ENCODE assay signal across 30 mouse cellular contexts in genomic region chr7:135567582-135567981, GRCm38 (mm10). TPM values are rescaled to one million over a fixed set of nuclear protein-coding genes. Genes with fewer than 3 reads are reported as not detected.
DNase-seq lines count a peak whose midpoint lies in the region; ATAC-seq and TF ChIP-seq lines count a peak whose summit lies in the region.
"Had no signal": no experiment of that assay in that cellular context is flagged by ENCODE, and none has a peak within 500 bp of the region (broad histone marks: within the 10 kb centered on the region; RNA-seq: fewer than 3 reads in every experiment).

No protein-coding gene starts in this region.

- 0 out of 2 replicates have a peak, but pooled peaks cover 3% of the 10 kb centered on the region for H3K4me1 ChIP-seq in midbrain, embryonic 10.5 days
- H3K4me1 ChIP-seq: forebrain, embryonic 15.5 days had no signal

- 97% methylated on average over 1 of the region's 1 CpGs for whole genome bisulfite sequencing in midbrain, embryonic 10.5 days

- peak; percentile 45 for DNase-seq in adrenal gland, adult 2 months
- DNase-seq in adrenal gland, postnatal 25 days, result no peak
- no peak for DNase-seq in urinary bladder, adult 2 months (ENCODE audit: low spot score)
- no peak for DNase-seq in thymus, postnatal 0 days (ENCODE audit: low spot score)
- DNase-seq in midbrain, embryonic 10.5 days (ENCODE audit: low spot score), result no peak
- DNase-seq: adrenal gland, adult 8-10 months; cerebellum, adult 11 months; cerebellum, adult 8-10 months; cerebellum, postnatal 14 days; embryo, embryonic 11 days; gastrocnemius, postnatal 14 days; heart, adult 2 months had no signal

- no peaks in the 10 kb centered on the region for H3K79me2 ChIP-seq in C2C12 (ENCODE audit: control insufficient read depth, insufficient read depth)

- TF ChIP-seq CTCF in C2C12 (IDR thresholded peaks at IDR 0.05; ENCODE audit: control insufficient read depth, insufficient read depth, insufficient read length), result no peak

- no peaks in the 10 kb centered on the region for H3K27me3 ChIP-seq in C2C12 (ENCODE audit: control insufficient read depth, insufficient read depth, insufficient read length)
- H3K27me3 ChIP-seq in midbrain, embryonic 10.5 days (ENCODE audit: low read depth, poor library complexity, severe bottlenecking), result no peaks in the 10 kb centered on the region
- H3K27me3 ChIP-seq: embryonic facial prominence, embryonic 15.5 days; forebrain, embryonic 15.5 days had no signal

- H3K9me3 ChIP-seq in midbrain, embryonic 10.5 days (replicated peaks), result 0 out of 2 replicates have a peak, but pooled peaks cover 2% of the 10 kb centered on the region
- H3K9me3 ChIP-seq: embryonic facial prominence, embryonic 15.5 days; forebrain, embryonic 15.5 days had no signal

- H3K27ac ChIP-seq in midbrain, embryonic 10.5 days (replicated peaks), result no peak overlapping the region
- H3K27ac ChIP-seq: embryonic facial prominence, embryonic 15.5 days; forebrain, embryonic 10.5 days; forebrain, embryonic 15.5 days; heart, adult 2 months; hindbrain, embryonic 10.5 days; hindbrain, embryonic 14.5 days had no signal

- ATAC-seq in megakaryocyte, adult 5-6 weeks (ENCODE audit: poor library complexity, severe bottlenecking), result peak; percentile 21; the same call in 1 of the 2 replicates
- ATAC-seq: activated CD4-positive, CD25-positive, alpha-beta regulatory T cell, adult 4 months; forebrain, embryonic 15.5 days; intestine, embryonic 16.5 days had no signal

- H3K36me3 ChIP-seq in C2C12 (ENCODE audit: control insufficient read depth, insufficient read depth), result no peaks in the 10 kb centered on the region
- H3K36me3 ChIP-seq in midbrain, embryonic 10.5 days, result no peaks in the 10 kb centered on the region
- H3K36me3 ChIP-seq: embryonic facial prominence, embryonic 15.5 days; forebrain, embryonic 10.5 days; forebrain, embryonic 15.5 days; heart, embryonic 12.5 days; hindbrain, embryonic 10.5 days had no signal

- no peaks in the 10 kb centered on the region for H3K79me3 ChIP-seq in C2C12 (ENCODE audit: low read depth)

- H3K4me3 ChIP-seq in C2C12 (ENCODE audit: insufficient read depth, poor library complexity, severe bottlenecking), result no peak overlapping the region
- H3K4me3 ChIP-seq in midbrain, embryonic 10.5 days, result no peak overlapping the region
- H3K4me3 ChIP-seq: embryonic facial prominence, embryonic 15.5 days; erythroblast, embryonic 14.5 days; forebrain, embryonic 10.5 days; forebrain, embryonic 15.5 days; heart, adult 2 months; heart, embryonic 12.5 days; hindbrain, embryonic 10.5 days had no signal

- no peak overlapping the region for H3ac ChIP-seq in C2C12 (ENCODE audit: control insufficient read depth, insufficient read length, low read depth)

TF ChIP-seq in C2C12, 6 proteins besides CTCF, POLR2A, EP300 and RAD21:
- TF ChIP-seq MYOD1 (IDR thresholded peaks at IDR 0.05; ENCODE audit: control insufficient read depth, insufficient read length, low read depth) (peak; percentile 55), USF1 (IDR thresholded peaks at IDR 0.05; ENCODE audit: low read depth) (no peak), CEBPB (IDR thresholded peaks at IDR 0.05; ENCODE audit: low read depth) (no peak)

RNA-seq across cellular contexts. Expression of gene Ptpre, which starts 30.3 kb away (rescaled TPM):
- total RNA-seq in adrenal gland, adult 2 months (2021), result 1 to 10 TPM; 3.5 to 8.1 TPM
- polyA plus RNA-seq in adrenal gland, adult 2 months (2012; rRNA removed), result 1.4 and 1.9 TPM in 2 replicates
- total RNA-seq in adrenal gland, postnatal 25 days (2021), result 6.5 and 8.1 TPM in 2 replicates
- 1.5 TPM for polyA plus RNA-seq in C2C12 (2012; fragmentation: generic; extraction: Trizol)
- 86.4 and 88.1 TPM in 2 replicates for total RNA-seq in megakaryocyte, adult 5-6 weeks (2015)
- total RNA-seq in megakaryocyte, adult 5-6 weeks (2017), result 83.6 and 93.5 TPM in 2 replicates
- polyA plus RNA-seq in urinary bladder, adult 2 months (2012; rRNA removed), result 6.5 and 7.4 TPM in 2 replicates
- 12.7 and 17.3 TPM in 2 replicates for polyA plus RNA-seq in thymus, postnatal 0 days (2015; fragmentation: Nextera tagmentation; extraction: Ambion mirVana)
- polyA plus RNA-seq in midbrain, embryonic 10.5 days (2016; fragmentation: Nextera tagmentation; extraction: Ambion mirVana), result 0.56 and 0.68 TPM in 2 replicates

RNA-seq across cellular contexts. Expression of gene Clrn3, which starts 39.1 kb away (rescaled TPM):
- total RNA-seq in adrenal gland, adult 2 months (2021), result not detected
- not detected in 2 replicates for polyA plus RNA-seq in adrenal gland, adult 2 months (2012; rRNA removed)
- not detected in 2 replicates for total RNA-seq in adrenal gland, postnatal 25 days (2021)
- polyA plus RNA-seq in C2C12 (2012; fragmentation: generic; extraction: Trizol), result not detected
- total RNA-seq in megakaryocyte, adult 5-6 weeks (2015), result not detected in 2 replicates
- total RNA-seq in megakaryocyte, adult 5-6 weeks (2017), result 0.28 TPM in 1 of 2 replicates, not detected in the other
- not detected in 2 replicates for polyA plus RNA-seq in urinary bladder, adult 2 months (2012; rRNA removed)
- 0.13 and 0.46 TPM in 2 replicates for polyA plus RNA-seq in thymus, postnatal 0 days (2015; fragmentation: Nextera tagmentation; extraction: Ambion mirVana)
- not detected in 2 replicates for polyA plus RNA-seq in midbrain, embryonic 10.5 days (2016; fragmentation: Nextera tagmentation; extraction: Ambion mirVana)
- total RNA-seq: adrenal gland, adult 8-10 months; common myeloid progenitor, adult 5-6 weeks; ES-E14; gastrocnemius, adult 18-20 months; gastrocnemius, postnatal 14 days; heart, adult 2 months; heart, postnatal 25 days had no signal
- polyA plus RNA-seq: activated CD4-positive, CD25-positive, alpha-beta regulatory T cell, adult 4 months; brain, embryonic 14.5 days; embryonic facial prominence, embryonic 11.5 days; embryonic facial prominence, embryonic 15.5 days; erythroblast, embryonic 14.5 days; forebrain, embryonic 10.5 days; forebrain, embryonic 15.5 days; frontal cortex, adult 2 months; heart, adult 2 months; heart, embryonic 12.5 days; hindbrain, embryonic 10.5 days; hindbrain, embryonic 14.5 days had no signal
